Mouse (Mus musculus) heart, postnatal 14 days (tissue): ENCODE measurements around the gene Slc30a5. TPM values are rescaled to one million over a fixed set of nuclear protein-coding genes. Genes with fewer than 3 reads are reported as not detected.
"Not testable (repeated sequence)": the region's sequence is repeated elsewhere in the genome, so short reads cannot be mapped to it uniquely, and the experiment has no call there.

Experiments used
- DNase-seq, 2 experiments: peaks; one replicate each; pipeline ENCODE4 v3.0.0; 2021 to 2022
- intact Hi-C: fragments of 180-260 bp; cut with DNase I; formaldehyde crosslinking; loops from one replicate; pipeline ENCODE4 v1.15.1; 2025
- long read RNA-seq, 2 experiments: library from polyadenylated mRNA; stranded (forward); transcript quantifications; one replicate each; pipeline ENCODE4 v2.0.0; 2021
- total RNA-seq, 2 experiments: library from RNA; stranded (reverse); gene quantifications; 2 replicates each; pipeline ENCODE4 v1.2.3; 2021

The Slc30a5 gene
- 10 to 100 TPM; 23.6 to 24.8 TPM for total RNA-seq
- long read RNA-seq, experiment 1, transcript Slc30a5-201 (16 exons, 3,179 nt), result major isoform, 31 of 38 reads
- long read RNA-seq, experiment 1, partial matches to known transcripts, result 2 of 38 reads
- long read RNA-seq, experiment 1, other reads (novel, unspliced or antisense), result 5 of 38 reads
- long read RNA-seq, experiment 2, transcript Slc30a5-201 (16 exons, 3,179 nt), result major isoform, 23 of 30 reads
- long read RNA-seq, experiment 2, partial matches to known transcripts, result 2 of 30 reads
- long read RNA-seq, experiment 2, other reads (novel, unspliced or antisense), result 5 of 30 reads

DNA sequence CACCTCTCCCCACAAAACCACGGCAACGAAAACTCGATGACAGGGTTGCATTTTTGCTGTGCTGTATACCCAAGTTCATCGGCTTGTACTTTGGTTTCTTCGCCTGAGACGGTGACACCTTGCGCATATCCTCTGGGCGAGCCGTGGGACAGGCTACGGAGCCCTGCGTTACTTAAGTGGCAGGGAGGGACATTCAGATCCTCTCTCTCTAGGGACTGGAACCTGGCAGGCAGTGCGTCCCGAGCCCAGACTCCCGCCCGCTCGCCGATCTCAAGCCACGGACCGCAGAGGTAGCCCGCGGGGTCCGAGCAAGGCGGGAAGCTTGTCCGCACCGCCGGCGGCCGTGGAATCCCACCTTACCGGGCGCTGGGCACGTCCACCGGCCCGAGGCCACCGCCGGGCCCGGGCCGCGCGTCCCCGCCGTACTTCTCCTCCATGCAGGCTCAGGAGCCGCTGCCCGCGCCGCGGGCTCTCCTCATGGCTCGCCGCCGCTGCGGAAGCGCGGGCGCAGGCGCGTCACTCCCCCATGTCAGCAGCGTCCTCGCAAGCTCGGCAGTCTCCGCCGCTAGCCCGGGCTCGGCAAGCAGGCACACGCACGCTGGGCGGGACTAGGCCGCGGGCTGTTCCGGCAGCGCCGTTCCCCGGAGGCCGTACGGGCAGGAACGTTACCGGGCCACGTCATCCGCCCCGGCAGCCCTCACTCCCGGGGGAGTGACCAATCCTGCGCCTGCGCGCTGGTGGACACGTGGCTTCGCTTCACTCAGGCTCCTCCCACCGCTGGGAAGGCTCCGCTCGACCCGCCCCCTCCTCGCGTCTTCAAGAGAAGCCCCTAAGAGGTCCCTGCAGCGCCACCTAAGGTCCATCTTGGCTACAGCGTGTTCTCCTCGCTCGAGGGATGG is at the start of gene Slc30a5:
Slc30a5 (minus strand) TSS at position 687 of the 899 bp plus-strand sequence.
- DNase-seq, result peak; percentile 99
- intact Hi-C loops, result loop anchor here (5.0 kb wide), 1 partner anchor 101 kb away; the partner anchor contains the start of gene Cdk7

DNA sequence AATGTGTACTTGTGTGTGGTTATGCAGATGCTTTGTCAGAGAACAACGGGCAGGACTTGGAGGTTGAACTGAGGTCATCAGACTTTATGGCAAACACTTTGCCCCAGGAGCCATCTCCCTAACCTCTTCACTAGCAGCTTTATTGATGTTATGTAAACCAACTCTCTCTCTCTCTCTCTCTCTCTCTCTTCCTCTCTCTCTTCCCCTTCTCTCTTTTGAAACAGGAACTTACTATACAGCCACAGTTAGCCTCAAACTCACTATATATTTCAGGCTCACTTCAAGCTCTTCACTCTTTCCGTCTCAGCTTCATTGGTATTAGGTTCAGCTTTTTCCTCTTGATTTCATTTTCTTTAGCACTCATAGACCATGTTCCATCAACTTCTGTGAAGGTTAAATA is 48.7 kb upstream of the Slc30a5 start:
- DNase-seq, result no peak
- intact Hi-C loops, result no loop called here

DNA sequence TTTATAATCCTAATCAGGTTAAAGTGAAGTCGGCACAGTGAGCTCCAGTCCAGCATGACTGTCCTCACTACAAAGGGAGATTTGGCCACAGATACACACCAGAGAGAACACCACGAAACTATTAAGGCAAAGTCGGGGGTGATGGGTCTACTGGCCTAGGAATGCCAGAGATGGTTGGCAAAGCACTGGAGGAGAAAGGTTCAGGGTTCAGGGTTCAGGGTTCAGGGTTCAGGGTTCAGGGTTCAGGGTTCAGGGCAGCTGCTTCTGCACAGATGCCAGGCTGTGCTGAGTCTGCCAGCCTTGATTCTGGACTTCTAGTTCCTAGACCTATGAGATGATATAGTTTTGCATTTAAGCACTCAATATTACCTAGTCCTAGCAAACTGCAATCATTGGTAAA is 46.6 kb upstream of the Slc30a5 start:
- DNase-seq, result no peak
- intact Hi-C loops, result no loop called here

DNA sequence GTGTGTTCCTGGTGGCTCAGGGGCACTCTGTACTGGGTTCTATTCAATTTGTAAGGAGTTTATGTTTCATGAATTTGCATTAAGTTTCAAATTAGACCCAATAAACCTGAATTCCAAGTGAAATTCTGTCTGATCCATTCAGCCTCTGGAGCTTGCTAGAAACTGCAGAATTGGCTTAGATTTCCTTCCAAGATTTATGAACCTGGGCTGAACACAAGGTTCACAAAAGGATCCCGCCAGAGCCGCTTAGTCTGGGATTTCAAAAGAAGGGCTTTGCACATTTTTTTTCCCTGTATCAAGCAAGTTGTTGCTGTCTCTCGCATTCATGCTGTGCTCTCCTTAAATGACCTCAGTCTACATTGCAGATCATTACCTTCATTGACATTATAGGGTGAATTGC is 46.1 kb upstream of the Slc30a5 start:
- intact Hi-C loops, result no loop called here
- DNase-seq, result no peak

DNA sequence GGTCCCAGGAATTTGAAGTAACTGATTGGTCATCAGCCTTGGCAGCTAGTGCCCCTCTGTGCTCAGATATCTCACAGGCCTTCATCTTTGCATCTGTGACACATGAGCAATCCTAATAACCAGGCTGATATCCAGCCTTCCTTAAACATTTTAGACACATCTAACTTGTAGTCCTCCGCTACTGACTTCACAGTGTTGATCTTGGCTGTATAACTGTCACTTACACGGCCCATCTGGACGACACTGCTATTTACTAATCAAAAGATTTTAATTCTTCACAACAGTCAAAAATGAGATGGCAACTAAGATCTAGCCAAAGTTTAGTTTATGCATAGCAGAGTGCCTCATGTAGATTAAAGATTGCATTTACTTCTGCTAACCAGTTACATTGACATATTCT is 45.0 kb upstream of the Slc30a5 start:
- intact Hi-C loops, result no loop called here
- DNase-seq, result no peak

DNA sequence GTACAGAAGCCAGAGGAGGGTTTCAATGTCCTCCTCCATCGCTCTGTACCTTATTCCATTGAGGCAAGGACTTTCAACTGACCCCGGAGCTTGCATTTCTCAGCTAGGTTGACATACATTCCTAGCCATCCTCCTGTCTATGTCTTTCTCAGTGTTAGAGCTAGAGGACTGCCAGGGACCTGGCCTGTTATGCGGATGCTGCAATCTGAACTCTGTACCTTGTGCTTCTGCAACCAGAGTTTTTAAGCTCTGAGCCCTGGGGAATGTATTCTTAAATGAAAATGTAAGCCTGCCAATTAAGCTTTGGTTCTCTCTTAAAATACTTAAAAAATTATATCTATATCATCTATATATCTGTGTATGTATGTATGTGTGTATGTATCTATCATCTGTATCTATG is 44.5 kb upstream of the Slc30a5 start:
- intact Hi-C loops, result no loop called here
- no peak for DNase-seq

DNA sequence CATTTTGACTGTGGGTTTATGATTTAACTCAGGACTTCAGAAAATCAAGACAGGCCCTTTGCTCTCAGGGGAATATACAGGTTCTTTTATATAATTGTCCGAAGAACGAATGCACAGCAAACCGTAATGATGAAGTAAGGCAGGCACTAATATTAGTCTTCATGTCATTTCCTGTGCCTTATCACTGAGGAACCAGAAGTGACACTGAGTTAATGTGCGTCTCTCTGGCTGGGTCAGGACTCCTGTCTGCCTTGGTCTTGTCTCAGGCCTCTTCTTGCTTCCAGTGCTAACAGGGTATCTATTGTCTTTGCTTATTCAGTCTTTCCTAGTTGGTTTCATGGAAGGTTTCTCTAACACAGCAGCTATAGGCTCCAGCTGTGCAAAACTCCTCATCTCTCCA is 41.9 kb upstream of the Slc30a5 start:
- no peak for DNase-seq
- intact Hi-C loops, result no loop called here

DNA sequence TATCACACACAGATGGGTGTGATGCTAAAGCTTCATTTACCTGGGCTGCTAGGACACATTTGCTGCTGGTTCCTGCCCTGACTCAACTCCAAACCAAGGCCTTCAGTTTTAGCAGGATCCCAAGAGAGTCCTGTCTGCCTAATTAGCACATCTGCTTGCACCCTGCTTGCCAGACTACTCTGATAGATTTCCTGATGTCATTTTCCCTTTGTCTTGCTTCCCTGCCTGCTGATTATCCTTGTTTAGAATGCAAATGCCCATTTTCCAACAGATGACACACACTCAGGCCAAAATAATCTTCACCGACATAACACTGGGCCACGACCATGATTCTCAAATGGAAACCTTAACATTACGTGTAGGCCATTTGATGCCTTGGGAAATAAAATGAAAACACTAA is 41.4 kb upstream of the Slc30a5 start:
- intact Hi-C loops, result no loop called here
- no peak for DNase-seq

DNA sequence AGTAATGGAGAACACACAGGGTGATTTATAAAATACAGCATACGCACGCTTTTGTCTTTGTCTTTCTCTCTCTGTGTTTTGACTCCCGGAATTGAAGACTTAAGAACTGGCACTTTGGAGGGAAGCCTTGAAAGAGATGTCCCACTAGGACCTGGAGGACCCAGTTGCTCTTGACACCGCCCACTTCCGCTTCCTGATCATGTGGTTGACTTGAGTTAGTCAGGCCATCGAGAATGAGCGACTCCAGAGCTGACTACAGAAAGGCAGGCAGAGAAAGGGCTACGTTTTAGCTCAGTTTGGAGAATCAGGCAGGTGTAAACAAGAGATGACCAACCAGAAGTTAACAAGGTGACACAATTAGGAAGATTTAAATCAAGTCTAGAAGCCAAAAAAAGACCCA is 40.3 kb upstream of the Slc30a5 start:
- DNase-seq, result no peak
- intact Hi-C loops, result no loop called here

DNA sequence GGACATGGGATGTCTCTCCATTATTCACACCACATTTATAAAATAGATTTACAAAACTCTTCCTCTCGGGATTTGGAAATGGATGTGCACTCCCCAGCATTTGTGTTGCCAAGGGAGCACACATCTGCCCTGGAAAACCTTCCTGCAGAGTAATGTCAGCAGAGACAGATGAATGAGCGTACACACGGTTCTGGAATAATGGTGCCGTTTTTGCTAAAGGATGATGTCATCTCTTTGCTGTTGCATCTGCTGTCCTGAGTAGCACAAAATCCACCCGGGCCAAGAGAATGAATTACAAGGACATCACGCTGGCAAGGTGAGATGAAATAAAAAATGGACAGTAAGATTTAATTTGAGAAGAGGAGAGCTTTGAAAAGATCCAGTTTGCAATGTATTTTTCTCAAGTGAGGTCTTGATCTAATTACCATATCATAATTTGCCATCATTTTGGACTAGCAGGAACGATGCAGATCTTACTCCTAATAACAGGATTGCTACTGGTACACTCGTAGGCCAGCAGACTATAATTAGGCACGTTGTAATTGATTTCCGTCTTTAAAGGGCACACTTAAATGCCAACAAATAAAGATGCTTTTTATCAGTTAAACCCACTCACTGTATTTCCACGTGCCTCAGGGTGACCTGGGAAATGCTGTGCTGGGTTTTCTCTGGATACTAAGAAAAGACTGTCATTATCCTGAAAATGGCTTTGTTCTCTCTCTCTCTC is 38.4 kb upstream of the Slc30a5 start:
- DNase-seq, result no peak
- intact Hi-C loops, result no loop called here

DNA sequence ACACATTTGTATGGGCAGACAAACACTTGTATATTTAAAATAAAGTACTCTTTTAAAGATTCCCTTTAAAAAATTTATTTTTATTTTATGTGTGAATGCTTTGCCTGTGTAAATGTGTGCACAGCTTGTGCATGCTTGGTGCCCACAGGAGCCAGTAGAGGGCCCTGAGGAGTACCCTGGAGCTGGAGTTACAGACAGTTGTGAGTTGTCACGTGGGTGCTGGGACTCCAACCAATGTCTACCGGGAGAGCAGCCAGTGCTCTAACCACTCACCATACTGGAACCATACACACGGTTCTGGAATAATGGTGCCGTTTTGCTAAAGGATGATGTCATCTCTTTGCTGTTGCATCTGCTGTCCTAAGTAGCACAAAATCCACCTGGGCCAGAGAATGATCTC is 36.6 kb upstream of the Slc30a5 start:
- DNase-seq, result no peak
- intact Hi-C loops, result no loop called here

DNA sequence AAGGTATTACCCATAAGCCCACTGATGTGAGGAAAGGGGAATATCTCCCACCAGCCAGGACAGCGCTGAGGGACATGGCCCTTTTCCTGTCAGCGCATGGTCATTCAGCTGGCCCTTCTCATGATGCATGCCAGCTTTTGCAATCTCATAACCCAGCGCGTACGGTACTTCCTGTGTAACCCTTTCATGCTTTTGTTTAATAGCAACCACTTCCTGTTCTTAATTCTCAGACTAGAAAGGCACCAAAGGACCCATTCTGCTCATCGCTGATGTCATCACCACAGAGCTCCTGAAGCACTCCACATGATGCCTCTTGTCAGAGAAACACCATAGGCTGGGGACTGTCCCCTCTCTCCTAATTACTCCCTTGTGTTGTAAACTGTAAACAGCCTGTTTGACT is 33.1 kb upstream of the Slc30a5 start:
- intact Hi-C loops, result no loop called here
- no peak for DNase-seq

DNA sequence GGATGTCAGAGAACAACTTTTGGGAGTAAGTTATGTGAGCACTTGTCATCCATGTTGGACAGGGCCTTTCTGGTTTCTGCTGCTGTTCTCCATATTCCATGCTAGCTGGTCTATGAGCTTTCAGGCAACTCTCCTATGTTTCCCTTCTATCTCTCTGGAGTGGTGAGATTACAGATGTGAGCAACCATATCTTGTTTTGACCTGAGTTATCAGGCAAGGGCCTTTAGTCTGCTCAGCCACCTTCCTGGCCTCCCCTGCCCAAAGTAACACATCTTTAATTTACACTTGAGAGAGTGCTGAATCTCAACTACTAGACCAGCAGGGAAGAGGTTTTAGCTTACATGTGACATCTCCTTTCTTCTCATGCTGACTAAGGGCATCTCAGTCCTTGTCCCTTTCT is 32.5 kb upstream of the Slc30a5 start:
- intact Hi-C loops, result no loop called here
- DNase-seq, result no peak

DNA sequence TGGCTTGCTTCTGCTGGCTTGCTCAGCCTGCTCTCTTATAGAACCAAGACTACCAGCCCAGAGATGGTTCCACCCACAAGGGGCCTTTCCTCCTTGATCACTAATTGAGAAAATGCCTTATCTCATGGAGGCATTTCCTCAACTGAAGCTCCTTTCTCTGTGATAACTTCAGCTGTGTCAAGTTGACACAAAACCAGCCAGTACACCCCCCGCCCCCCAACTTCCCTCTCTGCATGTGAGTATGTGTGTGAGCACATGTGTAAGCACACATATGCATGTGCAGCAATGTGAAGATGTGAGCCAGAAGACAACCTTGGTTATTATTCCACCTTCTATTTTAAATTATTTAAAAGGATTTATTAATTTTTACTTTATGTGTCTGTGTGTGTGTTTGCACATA is 30.7 kb upstream of the Slc30a5 start:
- DNase-seq, intact Hi-C loops: not testable (repeated sequence)

DNA sequence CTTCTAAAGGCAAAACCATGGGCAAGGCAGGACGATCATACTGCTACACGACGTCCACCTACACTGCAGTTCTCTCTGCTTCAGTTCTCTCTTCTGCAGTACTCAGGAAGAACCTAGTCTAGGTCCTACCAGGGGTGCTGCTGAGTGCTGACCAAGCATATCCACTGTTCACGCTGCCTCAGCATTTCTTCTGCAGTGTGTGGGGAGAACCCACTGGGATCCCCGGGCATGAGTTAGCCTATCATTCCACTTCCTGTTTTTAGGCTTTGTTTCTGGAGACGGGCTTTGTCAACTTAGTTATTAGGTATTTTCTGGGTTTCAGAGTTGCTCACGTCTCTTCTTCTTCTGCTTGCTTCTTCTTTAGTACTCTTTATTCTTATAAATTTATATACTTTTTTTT is 25.9 kb upstream of the Slc30a5 start:
- DNase-seq, result no peak
- intact Hi-C loops, result no loop called here

DNA sequence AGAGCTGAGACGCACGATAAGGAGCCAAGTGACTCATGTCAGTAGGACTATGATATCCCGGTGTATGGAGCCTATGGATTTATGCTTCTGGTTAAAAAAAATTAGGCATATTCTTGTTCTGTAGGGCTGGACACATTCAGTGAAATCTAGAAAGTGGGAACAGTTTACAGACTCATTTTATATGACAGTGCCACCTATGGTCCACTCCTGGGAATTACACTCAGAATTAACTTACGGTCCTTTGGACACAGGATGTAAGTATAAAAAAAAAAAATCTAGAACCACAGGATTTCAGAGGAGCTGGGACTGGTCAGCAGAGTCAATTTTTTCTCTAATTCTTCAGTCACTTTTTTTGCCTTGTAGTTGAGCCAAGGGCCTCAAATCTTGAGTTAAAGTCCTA is 20.9 kb upstream of the Slc30a5 start:
- intact Hi-C loops, result no loop called here

DNA sequence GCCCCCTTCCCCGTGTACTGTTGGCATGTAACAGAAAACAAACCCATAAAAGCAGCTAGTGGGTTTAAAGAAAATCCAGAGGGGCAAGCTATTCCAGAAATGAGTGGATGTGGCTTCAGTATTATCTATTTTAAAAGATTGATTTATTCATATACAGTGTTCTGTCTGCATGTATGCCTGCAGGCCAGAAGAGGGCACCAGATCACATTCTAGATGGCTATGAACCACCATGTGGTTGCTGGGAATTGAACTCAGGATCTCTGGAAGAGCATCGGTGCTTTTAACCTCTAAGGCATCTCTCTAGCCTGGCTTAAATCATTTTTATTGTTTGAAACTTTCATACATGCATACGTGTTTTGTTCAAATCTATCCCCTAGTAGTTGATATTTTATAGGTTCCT is 19.9 kb upstream of the Slc30a5 start:
- no peak for DNase-seq
- intact Hi-C loops, result no loop called here

More for the DNA sequence above, 20.9 kb upstream of the Slc30a5 start:
- peak in 1 of 2 experiments; percentile 53 for DNase-seq

DNA sequence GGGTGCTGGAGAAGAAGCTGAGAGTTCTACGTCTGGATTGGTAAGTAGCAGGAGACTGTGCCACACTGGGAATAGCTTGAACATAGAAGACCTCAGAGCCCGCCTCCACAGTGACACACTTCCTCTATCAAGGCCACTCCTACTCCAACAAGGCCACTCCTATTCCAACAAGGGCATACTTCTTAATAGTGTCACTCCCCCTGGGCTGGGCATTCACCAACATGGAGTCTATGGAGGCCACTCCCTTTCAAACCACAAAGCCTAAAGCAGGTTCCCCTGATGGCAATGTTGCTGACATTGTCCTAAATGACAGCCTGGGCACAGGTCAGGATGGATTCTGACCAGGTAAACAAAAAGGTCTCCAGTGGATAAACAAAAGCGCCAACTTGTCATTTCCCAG is 15.9 kb upstream of the Slc30a5 start:
- intact Hi-C loops, result no loop called here

DNA sequence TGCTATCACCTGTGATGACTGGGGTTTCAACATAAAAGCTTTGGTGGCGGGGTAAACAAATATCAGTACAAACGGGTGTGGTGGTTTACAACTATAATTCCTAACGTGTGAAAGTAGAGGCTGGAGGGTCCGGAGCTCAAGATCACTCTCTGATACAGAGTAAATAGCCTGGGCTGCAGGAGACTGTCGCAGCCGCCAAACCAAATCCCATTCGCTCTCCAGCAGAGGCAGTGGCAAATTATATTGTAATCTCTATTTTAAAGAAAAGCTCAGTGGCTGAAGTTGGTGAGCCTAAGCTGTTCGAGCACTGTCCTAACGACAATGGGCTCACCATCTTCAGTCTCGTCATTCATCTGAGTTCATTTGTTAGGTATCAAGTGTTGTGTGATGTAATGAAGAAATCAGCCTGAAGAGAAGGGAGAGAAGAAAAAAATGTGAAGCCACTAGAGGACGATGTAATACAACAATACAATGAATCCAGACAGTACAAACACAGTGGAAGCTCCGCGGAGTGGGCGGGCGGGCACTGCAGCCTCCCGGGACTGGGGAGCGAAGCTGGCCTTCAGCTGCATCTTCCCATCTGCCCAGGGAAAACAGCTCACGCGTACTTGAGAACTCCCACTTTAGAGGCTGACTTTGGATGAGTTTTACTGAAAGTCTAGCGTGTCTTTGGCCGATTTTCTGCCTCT is 13.8 kb upstream of the Slc30a5 start:
- intact Hi-C loops, result no loop called here
- DNase-seq, result peak; percentile 43 to 45

More for the DNA sequence above, 15.9 kb upstream of the Slc30a5 start:
- DNase-seq, result no peak

DNA sequence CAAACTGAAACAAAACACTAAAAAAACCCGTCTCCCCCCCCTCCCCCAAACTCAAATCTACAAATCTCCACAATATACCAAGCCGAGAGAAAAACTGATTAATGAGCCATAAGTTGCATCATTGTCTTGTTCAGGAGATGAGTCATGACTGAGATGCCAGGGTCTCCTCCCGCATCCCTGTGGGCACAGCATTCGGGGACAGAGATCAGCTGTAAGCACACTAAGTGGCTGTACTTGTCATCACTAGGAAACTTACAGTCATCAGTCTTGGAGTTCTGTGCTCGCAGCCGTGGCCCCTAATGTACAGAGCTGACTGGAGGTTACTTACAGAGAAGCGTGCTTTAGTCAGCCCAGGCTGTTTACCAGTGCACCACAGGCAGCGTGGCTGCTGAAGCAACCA is 13.0 kb upstream of the Slc30a5 start:
- intact Hi-C loops, result no loop called here

DNA sequence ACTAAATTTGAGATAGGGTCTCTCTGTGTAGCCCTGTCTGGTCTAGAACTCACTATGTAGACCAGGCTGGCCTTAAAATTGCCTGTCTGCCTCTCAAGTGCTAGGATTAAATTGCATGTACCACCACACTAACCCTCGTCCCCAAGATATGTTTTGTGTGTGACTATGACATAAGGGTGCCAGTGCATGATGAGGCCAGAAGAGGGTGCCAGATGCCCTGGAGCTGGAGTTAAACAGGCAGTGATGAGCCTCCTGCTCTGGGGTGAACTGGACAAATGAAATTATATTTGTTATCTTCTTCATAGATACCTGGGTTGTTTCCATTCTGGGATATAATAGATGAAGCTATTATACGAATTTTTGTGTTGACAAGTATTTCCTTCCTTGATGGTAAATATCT is 10.7 kb upstream of the Slc30a5 start:
- intact Hi-C loops, result no loop called here
- no peak for DNase-seq

More for the DNA sequence above, 13.0 kb upstream of the Slc30a5 start:
- DNase-seq, result no peak
